Mouse (Mus musculus) brain, embryonic 14.5 days (tissue): ENCODE results near the gene Supt6. TPM values are rescaled to one million over a fixed set of nuclear protein-coding genes. Genes with fewer than 3 reads are reported as not detected.

Experiments
- DNase-seq: peaks from one replicate; pipeline ENCODE4 v3.0.0-alpha.2; 2011; ENCODE audit warnings: low read depth
- CTCF ChIP-seq: fragments of 200-500 bp; IDR thresholded peaks from 2 replicates; pipeline ENCODE4 v1.5.1; 2012; ENCODE audit warnings: inconsistent platforms, mild to moderate bottlenecking, moderate library complexity, borderline replicate concordance; ENCODE audit not compliant: insufficient read depth, insufficient read length; ENCODE audit errors: extremely low read depth
- POLR2A ChIP-seq: fragments of 200-500 bp; IDR thresholded peaks from 2 replicates; pipeline ENCODE4 v1.6.1; 2012; ENCODE audit warnings: mild to moderate bottlenecking, inconsistent platforms, borderline replicate concordance; ENCODE audit not compliant: poor library complexity, insufficient read depth, insufficient read length, severe bottlenecking; ENCODE audit errors: extremely low read depth
- polyA plus RNA-seq: library from polyadenylated mRNA; depleted of rRNA; stranded (reverse); fragments of >200 nt; gene quantifications from 2 replicates; pipeline ENCODE4 v1.2.3, GENCODE M21; 2012

Supt6 gene
- polyA plus RNA-seq, 1 experiment = 39.5 TPM

- DNase-seq = no peak
- TF ChIP-seq POLR2A = no peak
- TF ChIP-seq CTCF = no peak
Observed at GRCm38 (mm10) chr11:78170306-78170705, 75.5 kb downstream of the Supt6 start.

GRCm38 (mm10) chr11:78168541-78169468 lies 77.0 kb downstream of the Supt6 start:
- TF ChIP-seq CTCF = no peak
- TF ChIP-seq POLR2A = no peak
- DNase-seq = no peak

- TF ChIP-seq CTCF = no peak
- TF ChIP-seq POLR2A = no peak
- DNase-seq = no peak
Observed at GRCm38 (mm10) chr11:78167257-78167959, 78.4 kb downstream of the Supt6 start.

GRCm38 (mm10) chr11:78166640-78167039 lies 79.1 kb downstream of the Supt6 start:
- no peak for DNase-seq
- TF ChIP-seq POLR2A = no peak
- no peak for TF ChIP-seq CTCF

- DNase-seq = no peak
- TF ChIP-seq POLR2A (no peak), CTCF (no peak)
Observed at GRCm38 (mm10) chr11:78166161-78166560, 79.6 kb downstream of the Supt6 start.

- TF ChIP-seq POLR2A (no peak), CTCF (no peak)
- no peak for DNase-seq
Observed at GRCm38 (mm10) chr11:78165761-78166109, 80.1 kb downstream of the Supt6 start.

GRCm38 (mm10) chr11:78164924-78165760 lies 80.6 kb downstream of the Supt6 start, which contains the start of gene Traf4:
Gene Traf4 (minus strand): TSS chr11:78165589.
- DNase-seq = peak; percentile 93
- TF ChIP-seq CTCF = no peak
- TF ChIP-seq POLR2A = peak; percentile 95

- no peak for DNase-seq
- TF ChIP-seq CTCF = no peak
- TF ChIP-seq POLR2A = no peak
Observed at GRCm38 (mm10) chr11:78164604-78164923, 81.2 kb downstream of the Supt6 start.

- TF ChIP-seq CTCF (no peak), POLR2A (no peak; the same call in 1 of the 2 replicates)
- DNase-seq = peak; percentile 92
Observed at GRCm38 (mm10) chr11:78163681-78164603, 81.8 kb downstream of the Supt6 start.

GRCm38 (mm10) chr11:78163045-78163444 lies 82.7 kb downstream of the Supt6 start:
- no peak for DNase-seq
- TF ChIP-seq CTCF (no peak), POLR2A (no peak)
